Mouse (Mus musculus): ENCODE data around the gene Stx1a.

Stx1a gene

GRCm38 (mm10) chr5:135077564-135078481 is 54.5 kb downstream of the Stx1a start, which contains the start of gene Vps37d:
Gene Vps37d (minus strand): TSS chr5:135078266.
- peak; percentile 48 to 78 for DNase-seq (ENCODE audit: low read depth in 1 of 2, low spot score in 2 of 2)

GRCm38 (mm10) chr5:135078482-135078810 is 55.2 kb downstream of the Stx1a start:
- DNase-seq (ENCODE audit: low read depth in 1 of 2, low spot score in 2 of 2), result no peak

- no peak for DNase-seq (ENCODE audit: low read depth in 1 of 2, low spot score in 2 of 2)
Measured at GRCm38 (mm10) chr5:135079578-135079977, 56.3 kb downstream of the Stx1a start.

GRCm38 (mm10) chr5:135080539-135080938 is 57.3 kb downstream of the Stx1a start:
- no peak for DNase-seq (ENCODE audit: low read depth in 1 of 2, low spot score in 2 of 2)

GRCm38 (mm10) chr5:135086871-135087270 is 63.6 kb downstream of the Stx1a start:
- DNase-seq (ENCODE audit: low read depth in 1 of 2, low spot score in 2 of 2), result no peak

GRCm38 (mm10) chr5:135089653-135090052 is 66.4 kb downstream of the Stx1a start, which contains the start of gene Mlxipl:
Gene Mlxipl (plus strand): TSS chr5:135089890.
- DNase-seq (ENCODE audit: low read depth in 1 of 2, low spot score in 2 of 2), result no peak
